Mouse (Mus musculus): ENCODE measurements around the gene Gm21095. TPM values are rescaled to one million over a fixed set of nuclear protein-coding genes. Genes with fewer than 3 reads are reported as not detected.
"Not testable (repeated sequence)": the region's sequence is repeated elsewhere in the genome, so short reads cannot be mapped to it uniquely, and the experiment has no call there.

The Gm21095 gene
- total RNA-seq (2022) = not detected

DNA sequence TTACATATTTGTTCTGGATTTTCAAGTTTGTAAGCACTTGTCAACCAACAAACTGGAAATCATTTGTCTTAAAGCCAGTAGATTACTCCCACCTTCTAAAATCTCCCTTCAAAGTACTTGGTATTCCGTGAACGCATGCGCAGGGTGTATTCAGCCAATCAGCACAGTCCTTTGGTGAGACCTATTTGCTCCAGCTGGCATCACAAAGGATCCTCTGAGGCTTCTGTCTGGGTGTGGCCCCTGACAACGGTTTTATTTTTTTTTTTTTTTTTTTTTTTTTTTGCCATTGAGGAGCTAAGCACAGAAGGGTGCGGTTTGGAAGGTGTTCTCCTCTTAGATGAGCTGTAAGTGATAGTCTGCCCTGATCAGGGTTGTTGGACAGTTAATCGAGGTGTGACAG is at the start of gene Gm21095:
Gene Gm21095, plus strand, starts transcription at position 301 of the 400 bp plus-strand sequence.
- not testable (repeated sequence) for DNase-seq (ENCODE audit: low spot score)

Measured in heart, adult 8-10 months (tissue).